Mouse (Mus musculus): ENCODE measurements at regions not wholly inside any gene's neighbourhood (a gene's known extent, or its start where the extent isn't known, plus 50 kb on each side); places are given as distances from the start of the nearest gene placed in this dataset.

DNA sequence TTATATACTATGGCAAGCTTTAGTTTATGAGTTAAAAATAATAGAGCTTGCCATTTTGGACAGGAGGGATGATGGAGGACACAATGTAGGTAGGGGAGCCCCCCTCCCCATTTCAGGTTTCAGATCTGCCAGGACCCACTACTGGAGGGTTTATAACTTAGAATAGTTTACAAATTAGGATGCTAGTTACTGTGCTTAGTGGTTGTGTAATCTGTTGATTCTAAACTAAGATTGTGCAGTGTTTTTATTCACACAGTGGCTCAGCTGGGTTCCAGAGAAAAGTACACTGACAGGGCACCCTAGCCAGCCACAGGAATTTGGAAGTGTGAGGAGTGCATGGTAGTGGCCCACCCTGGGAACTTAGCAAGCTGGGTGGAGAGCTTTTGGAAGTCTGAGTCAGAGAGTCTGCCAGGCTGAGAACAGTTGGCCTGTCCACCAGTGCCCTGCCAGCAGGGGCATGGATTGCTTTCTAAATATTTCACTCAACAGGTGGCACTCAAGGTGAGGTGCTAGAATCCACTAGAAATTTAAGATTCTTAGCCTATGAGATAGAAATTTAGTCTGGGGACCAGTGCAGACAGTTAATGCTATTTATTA is 303.9 kb upstream of the Gm21798 start:
- TF ChIP-seq CTCF (IDR thresholded peaks at IDR 0.05; ENCODE audit: borderline replicate concordance, insufficient read depth, low read depth, low read length): no peak
- no peak for TF ChIP-seq POLR2A (IDR thresholded peaks at IDR 0.05; ENCODE audit: borderline replicate concordance, insufficient read depth, low read length)
